Mouse (Mus musculus): ENCODE measurements around the gene Ccdc141.

Gene Ccdc141

GRCm38 (mm10) chr2:77170633-77171105 is at the start of gene Ccdc141:
Ccdc141 (minus strand) TSS chr2:77170636.
- DNase-seq = no peak

- DNase-seq = no peak
Observed at GRCm38 (mm10) chr2:77212885-77213284, 42.4 kb upstream of the Ccdc141 start.

GRCm38 (mm10) chr2:77206951-77207350 is 36.5 kb upstream of the Ccdc141 start:
- DNase-seq = no peak

- no peak for DNase-seq
Observed at GRCm38 (mm10) chr2:77203916-77204315, 33.5 kb upstream of the Ccdc141 start.

GRCm38 (mm10) chr2:77201900-77202299 is 31.5 kb upstream of the Ccdc141 start:
- DNase-seq = no peak

- no peak for DNase-seq
Observed at GRCm38 (mm10) chr2:77200958-77201614, 30.6 kb upstream of the Ccdc141 start.

GRCm38 (mm10) chr2:77200379-77200778 is 29.9 kb upstream of the Ccdc141 start:
- DNase-seq = no peak

GRCm38 (mm10) chr2:77198246-77198645 is 27.8 kb upstream of the Ccdc141 start:
- no peak for DNase-seq

- DNase-seq = no peak
Observed at GRCm38 (mm10) chr2:77196819-77197218, 26.4 kb upstream of the Ccdc141 start.

GRCm38 (mm10) chr2:77195056-77195455 is 24.6 kb upstream of the Ccdc141 start:
- no peak for DNase-seq

GRCm38 (mm10) chr2:77191811-77192210 is 21.4 kb upstream of the Ccdc141 start:
- DNase-seq = no peak

- DNase-seq = no peak
Observed at GRCm38 (mm10) chr2:77190891-77191290, 20.5 kb upstream of the Ccdc141 start.

- DNase-seq = no peak
Observed at GRCm38 (mm10) chr2:77190301-77190700, 19.9 kb upstream of the Ccdc141 start.

GRCm38 (mm10) chr2:77189671-77190070 is 19.2 kb upstream of the Ccdc141 start:
- no peak for DNase-seq

- no peak for DNase-seq
Observed at GRCm38 (mm10) chr2:77187501-77187900, 17.1 kb upstream of the Ccdc141 start.

- no peak for DNase-seq
Observed at GRCm38 (mm10) chr2:77186912-77187311, 16.5 kb upstream of the Ccdc141 start.

GRCm38 (mm10) chr2:77184049-77184571 is 13.7 kb upstream of the Ccdc141 start:
- DNase-seq = no peak

GRCm38 (mm10) chr2:77183646-77184045 is 13.2 kb upstream of the Ccdc141 start:
- DNase-seq = no peak

- no peak for DNase-seq
Observed at GRCm38 (mm10) chr2:77182996-77183380, 12.6 kb upstream of the Ccdc141 start.

GRCm38 (mm10) chr2:77182271-77182995 is 12.0 kb upstream of the Ccdc141 start:
- DNase-seq = no peak

- no peak for DNase-seq
Observed at GRCm38 (mm10) chr2:77177472-77177871, 7.0 kb upstream of the Ccdc141 start.

- no peak for DNase-seq
Observed at GRCm38 (mm10) chr2:77176413-77176812, 6.0 kb upstream of the Ccdc141 start.

- no peak for DNase-seq
Observed at GRCm38 (mm10) chr2:77175411-77175810, 5.0 kb upstream of the Ccdc141 start.

GRCm38 (mm10) chr2:77174313-77174712 is 3.9 kb upstream of the Ccdc141 start:
- DNase-seq = no peak

Data from cerebellum, adult 18-20 months (tissue).